Comparison of ENCODE assay signal across 16 mouse cellular contexts in the genomic region with DNA sequence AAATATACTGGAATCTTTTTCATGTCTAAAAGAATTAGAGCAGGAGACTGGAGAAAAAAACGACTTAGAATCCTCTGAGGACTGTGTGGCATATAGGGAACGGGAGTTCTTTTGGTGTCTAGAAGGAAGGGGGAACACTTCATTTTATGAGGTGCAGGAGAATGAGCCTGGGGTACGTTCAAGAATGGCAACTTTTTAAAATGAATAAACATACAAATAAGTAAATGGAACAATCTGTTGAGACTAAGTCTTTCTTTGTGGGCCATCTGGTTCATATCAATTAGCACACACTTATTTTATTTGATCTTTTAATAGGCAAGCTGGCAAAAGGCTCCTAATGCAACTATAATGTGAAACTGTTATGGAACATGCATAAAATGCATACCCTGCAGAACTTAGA. TPM values are rescaled to one million over a fixed set of nuclear protein-coding genes. Genes with fewer than 3 reads are reported as not detected.
"Had no signal": no experiment of that assay in that cellular context is flagged by ENCODE, and none has a peak within 500 bp of the region (broad histone marks: within the 10 kb centered on the region; RNA-seq: fewer than 3 reads in every experiment).

No protein-coding gene starts in this region.

- H3K4me3 ChIP-seq: intestine, embryonic 15.5 days; liver, embryonic 13.5 days; megakaryocyte, embryonic 14.5 days; midbrain, embryonic 15.5 days; neural tube, embryonic 12.5 days had no signal

- H3K4me1 ChIP-seq: intestine, embryonic 15.5 days; liver, embryonic 13.5 days; megakaryocyte, embryonic 14.5 days; midbrain, embryonic 15.5 days; neural tube, embryonic 12.5 days had no signal

- H3K9me3 ChIP-seq: intestine, embryonic 15.5 days; liver, embryonic 13.5 days; megakaryocyte, embryonic 14.5 days; midbrain, embryonic 15.5 days; neural tube, embryonic 12.5 days had no signal

- H3K9ac ChIP-seq: intestine, embryonic 15.5 days; liver, embryonic 13.5 days; liver, postnatal 0 days; midbrain, embryonic 15.5 days; neural tube, embryonic 12.5 days had no signal

- H3K4me2 ChIP-seq: intestine, embryonic 15.5 days; liver, embryonic 13.5 days; midbrain, embryonic 11.5 days; midbrain, embryonic 15.5 days; neural tube, embryonic 12.5 days had no signal

- H3K36me3 ChIP-seq: intestine, embryonic 15.5 days; liver, embryonic 13.5 days; midbrain, embryonic 15.5 days; neural tube, embryonic 12.5 days had no signal

- DNase-seq: kidney, adult 18-20 months; kidney, postnatal 10 days; left cerebral cortex, postnatal 4 days; liver, embryonic 13.5 days; liver, postnatal 0 days; thymus, adult 18-20 months; thymus, postnatal 14 days had no signal

- ATAC-seq: intestine, embryonic 15.5 days; liver, postnatal 0 days; midbrain, embryonic 15.5 days had no signal

- H3K27ac ChIP-seq: intestine, embryonic 15.5 days; liver, embryonic 13.5 days; macrophage; midbrain, embryonic 15.5 days; neural tube, embryonic 12.5 days; stomach, postnatal 0 days had no signal

- H3K27me3 ChIP-seq: intestine, embryonic 15.5 days; liver, embryonic 13.5 days; megakaryocyte, embryonic 14.5 days; midbrain, embryonic 15.5 days; neural tube, embryonic 12.5 days had no signal

RNA-seq across cellular contexts. Expression of gene Gria2, which starts 34.9 kb away (rescaled TPM):
- total RNA-seq: monocyte, adult 5-6 weeks; neutrophil, adult 5-6 weeks had no signal
- polyA plus RNA-seq: liver, postnatal 0 days; macrophage had no signal
